Mouse (Mus musculus) mesoderm, embryonic 11.5 days (tissue): ENCODE measurements around the gene Gm45021.

ENCODE experiments used
- DNase-seq: peaks from one replicate; pipeline ENCODE4 v3.0.0-alpha.2; 2012; ENCODE audit warnings: low read depth, low spot score

Gm45021 gene

GRCm38 (mm10) chr6:48572572-48573061, 16.8 kb upstream of the Gm45021 start, which contains the start of gene Rarres2:
Rarres2 (minus strand) TSS chr6:48572789.
- no peak for DNase-seq

- no peak for DNase-seq
These were observed 16.1 kb upstream of the Gm45021 start for GRCm38 (mm10) chr6:48573280-48573679.

GRCm38 (mm10) chr6:48573981-48574380, 15.4 kb upstream of the Gm45021 start:
- no peak for DNase-seq

DNA sequence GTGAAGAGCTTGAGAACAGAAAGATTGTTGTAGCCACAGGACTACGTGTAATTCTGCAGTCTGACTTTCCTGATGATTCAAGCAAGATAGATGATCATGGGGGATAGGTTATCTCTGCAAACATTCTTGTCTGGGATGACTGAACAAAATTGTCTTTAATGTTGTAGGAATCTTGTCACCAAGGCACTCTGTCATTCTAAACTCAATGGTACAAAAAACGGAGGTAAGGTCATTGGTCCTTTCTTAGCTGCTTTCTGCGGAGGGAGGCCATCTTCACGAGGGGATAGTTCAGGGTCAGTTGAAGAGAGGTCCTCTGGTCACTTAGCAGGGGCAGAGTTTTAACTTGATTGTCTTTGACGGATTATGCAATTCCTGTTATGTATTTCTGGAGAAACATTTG, 10.7 kb upstream of the Gm45021 start:
- DNase-seq = no peak

DNA sequence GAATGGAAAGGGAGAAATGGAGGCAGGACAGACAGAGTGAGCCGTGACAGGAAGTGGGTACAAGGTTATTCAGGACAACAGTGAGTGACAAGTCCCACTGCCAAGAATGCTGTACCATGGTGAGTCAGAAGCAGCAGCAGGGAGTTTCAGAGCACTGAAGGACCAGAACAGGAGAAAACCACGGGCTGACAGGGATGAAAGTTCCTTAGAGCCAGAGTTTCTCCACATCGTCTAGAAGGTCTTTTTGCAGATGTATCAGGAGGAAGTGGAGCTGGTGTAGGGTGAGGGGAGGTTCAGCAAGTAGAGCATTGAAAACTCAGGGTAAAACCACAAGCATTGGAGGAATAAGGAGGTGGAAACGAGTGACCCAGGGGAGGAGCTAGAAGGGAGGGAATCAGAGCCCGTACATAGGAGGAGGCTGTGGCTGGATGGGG, 10.2 kb upstream of the Gm45021 start:
- DNase-seq = no peak

DNA sequence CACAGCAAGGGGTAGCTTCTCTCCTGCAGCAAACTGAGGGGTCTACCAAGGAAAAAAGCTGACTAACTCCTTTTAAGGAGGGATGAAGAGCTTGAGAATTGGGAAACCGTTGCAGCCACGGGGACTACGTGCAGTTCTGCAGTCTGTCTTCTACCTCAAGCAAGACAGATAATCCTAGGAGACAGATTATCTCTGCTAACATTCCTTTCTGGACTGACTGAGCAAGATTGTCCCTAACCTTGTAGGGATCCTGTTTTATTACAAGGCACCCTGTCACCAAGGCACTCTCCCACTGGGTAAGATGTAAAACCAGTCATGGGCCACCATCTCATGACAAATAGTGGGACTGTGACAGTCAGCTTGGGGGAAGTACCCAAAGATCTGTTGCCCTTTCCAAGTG, 8.2 kb upstream of the Gm45021 start:
- DNase-seq = no peak

GRCm38 (mm10) chr6:48582037-48582436, 7.4 kb upstream of the Gm45021 start:
- peak; percentile 67 for DNase-seq

DNA sequence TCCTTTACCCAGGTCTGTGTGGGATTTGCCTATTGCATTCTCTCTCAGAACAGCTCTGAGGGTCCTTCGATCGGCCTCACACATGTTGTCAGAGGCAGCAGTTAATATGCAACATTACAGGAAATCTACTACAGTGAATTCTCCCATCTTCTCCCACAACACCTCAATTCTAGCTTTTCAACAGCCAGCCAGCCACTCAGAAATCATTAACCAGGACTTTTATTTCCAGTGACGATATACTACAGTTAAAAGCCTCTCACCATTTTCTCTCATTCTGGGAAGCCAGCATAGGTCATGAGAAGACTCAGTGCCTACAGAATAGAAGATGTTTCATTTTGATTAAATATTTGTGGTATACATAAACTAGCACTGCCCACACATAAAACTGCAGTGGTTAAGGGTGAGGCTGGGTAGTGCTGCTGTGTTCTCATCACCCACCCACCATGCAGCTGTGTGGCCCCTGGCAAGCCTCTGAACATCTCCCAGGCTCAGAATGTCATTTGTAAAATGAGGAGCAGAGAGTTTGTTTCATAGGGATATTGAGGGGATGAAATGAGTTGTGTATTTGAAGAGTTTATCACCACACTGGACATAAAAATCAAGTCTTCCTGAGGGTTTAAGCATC, 1.9 kb downstream of the Gm45021 start:
- DNase-seq = no peak

- DNase-seq = no peak
These were observed 2.5 kb downstream of the Gm45021 start for GRCm38 (mm10) chr6:48591871-48592270.

- peak; percentile 90 for DNase-seq
These were observed 4.0 kb downstream of the Gm45021 start, which contains the start of the genes Repin1 and Gm44965 for GRCm38 (mm10) chr6:48593158-48594042. Repin1 (plus strand) TSS chr6:48593883. Gm44965 (plus strand) TSS chr6:48593941.

GRCm38 (mm10) chr6:48594043-48594738, 4.8 kb downstream of the Gm45021 start:
- DNase-seq = peak; percentile 79

DNA sequence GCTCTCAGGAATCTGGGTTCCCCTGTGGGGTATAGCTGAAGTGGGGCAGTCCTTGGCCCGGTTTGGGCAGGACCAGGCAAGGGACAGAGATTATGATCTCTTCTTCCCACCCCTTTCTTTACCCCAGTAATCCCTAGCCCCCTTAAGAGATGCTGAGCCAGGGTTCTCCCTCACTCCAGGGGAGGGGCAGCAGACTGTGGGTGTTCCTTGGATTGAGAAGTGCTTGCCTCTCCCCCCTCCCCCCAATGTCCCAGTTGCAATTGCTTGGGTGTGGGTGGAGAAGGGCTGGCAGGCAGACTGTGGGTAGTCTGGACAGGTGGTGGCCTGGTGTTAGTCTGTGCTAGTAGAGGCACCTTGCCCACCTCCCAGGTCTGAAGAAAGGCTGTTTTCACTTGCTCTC, 5.9 kb downstream of the Gm45021 start:
- no peak for DNase-seq

DNA sequence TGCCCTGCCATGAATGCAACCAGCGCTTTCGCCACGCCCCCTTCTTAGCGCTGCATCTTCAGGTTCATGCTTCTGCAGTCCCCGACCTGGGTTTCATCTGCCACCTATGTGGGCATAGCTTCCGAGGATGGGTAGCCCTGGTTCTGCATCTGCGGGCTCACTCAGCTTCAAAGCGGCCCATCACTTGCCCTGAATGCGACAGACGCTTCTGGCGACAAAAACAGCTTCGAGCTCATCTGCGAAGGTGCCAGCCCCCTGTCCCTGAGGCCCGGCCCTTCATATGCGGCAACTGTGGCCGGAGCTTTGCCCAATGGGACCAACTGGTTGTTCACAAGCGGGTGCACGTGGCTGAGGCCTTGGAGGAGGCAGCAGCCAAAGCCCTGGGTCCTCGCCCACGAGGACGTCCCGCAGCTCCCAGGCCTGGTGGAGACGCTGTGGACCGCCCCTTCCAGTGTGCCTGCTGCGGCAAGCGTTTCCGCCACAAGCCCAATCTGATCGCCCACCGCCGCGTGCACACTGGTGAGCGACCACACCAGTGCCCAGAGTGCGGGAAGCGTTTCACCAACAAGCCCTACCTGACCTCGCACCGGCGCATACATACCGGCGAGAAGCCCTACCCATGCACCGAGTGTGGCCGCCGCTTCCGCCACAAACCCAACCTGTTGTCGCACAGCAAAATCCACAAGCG, 7.3 kb downstream of the Gm45021 start:
- no peak for DNase-seq

GRCm38 (mm10) chr6:48597233-48597625, 7.8 kb downstream of the Gm45021 start:
- DNase-seq = no peak

DNA sequence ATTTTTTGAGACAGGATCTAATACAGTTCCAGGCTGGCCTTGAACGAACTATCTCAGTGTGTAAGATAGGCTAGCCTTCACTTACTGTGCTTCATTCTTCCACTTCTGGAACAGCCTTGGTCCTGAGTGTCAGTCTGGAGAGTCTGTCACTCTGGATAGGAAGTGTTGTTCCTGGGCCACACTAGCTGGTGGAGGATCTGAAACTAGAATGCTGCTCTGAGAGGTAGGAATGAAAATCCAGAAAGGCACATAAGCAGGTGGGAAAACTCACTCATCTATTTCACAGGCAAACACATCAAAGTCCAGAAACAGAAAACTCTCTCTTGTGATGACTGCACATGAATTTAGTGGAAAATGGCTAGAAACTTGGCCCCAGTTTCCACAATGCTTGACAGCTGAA, 11.2 kb downstream of the Gm45021 start:
- DNase-seq = no peak

DNA sequence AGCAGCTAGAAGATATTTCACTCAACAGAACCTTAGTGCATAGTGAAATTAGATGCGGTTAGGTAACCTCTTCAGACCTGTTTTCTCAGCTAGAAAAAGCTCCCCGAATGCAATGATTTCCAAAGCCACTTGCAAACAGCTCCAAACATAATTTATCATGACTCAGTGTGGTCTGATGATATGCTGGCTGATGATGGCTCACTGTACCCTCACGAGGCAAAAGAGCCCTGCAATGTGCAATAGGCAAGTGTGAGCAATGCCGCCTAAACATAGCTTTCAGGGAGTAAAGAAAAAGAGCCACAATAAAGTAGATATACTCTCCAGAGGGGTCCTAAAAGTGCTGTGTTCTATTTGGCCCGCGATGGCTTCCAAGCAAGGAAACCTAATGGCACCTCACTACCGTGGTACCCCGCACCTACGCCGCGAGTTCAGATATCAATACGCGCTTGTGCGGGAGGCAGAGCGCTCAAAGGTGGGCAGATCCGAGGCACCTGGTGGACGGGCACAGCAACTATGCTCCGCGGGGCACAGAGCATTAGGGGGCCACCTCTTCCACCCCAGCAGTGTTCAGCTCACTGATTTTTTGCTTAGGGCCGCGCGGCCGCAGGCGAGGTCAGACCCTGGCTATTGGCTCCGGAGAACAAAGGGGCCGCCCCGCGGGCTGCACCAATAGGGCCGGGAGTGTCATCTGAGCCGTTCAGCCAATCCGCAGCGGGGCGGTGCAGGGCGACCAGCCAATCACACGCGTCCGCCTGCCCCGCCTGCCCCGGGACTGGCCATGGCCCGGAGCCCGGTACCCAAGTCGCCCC, 12.1 kb downstream of the Gm45021 start, which contains the start of gene Zfp775:
Gene Zfp775 (plus strand): TSS at position 793 of the 809 bp plus-strand sequence.
- peak; percentile 95 for DNase-seq

DNA sequence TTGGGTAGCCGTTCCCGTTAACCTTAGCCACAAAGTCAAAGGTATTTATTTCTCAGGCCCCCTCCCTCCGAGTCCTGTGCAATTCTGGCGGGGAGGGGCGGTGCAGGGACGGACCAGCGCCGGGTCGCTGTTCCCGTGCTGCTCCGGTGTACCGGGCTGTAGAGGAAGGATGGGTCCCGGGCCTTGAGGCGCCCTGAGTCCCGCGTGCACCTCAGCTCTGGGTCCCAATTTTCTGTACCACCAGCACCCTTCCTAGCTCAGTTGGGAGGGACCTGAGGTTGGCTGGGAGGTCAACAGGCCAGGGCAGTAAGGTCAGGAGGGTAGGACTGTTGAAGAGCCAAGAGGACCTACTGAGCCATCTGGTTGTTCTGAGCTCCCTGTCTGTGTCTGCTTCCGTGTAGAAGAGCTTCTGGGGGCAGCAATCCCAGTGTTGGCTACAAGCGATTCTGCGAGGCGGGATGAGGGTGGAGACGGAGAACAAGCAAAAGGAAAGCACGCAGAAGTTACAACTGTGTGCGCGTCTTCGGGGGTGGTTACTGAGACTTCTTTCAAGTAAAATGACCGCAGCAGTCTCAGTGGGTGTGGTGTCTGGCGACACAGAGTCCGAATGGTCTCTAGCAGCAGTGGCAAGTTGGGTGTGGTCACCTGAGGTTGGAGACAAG, 12.8 kb downstream of the Gm45021 start:
- peak; percentile 50 for DNase-seq

DNA sequence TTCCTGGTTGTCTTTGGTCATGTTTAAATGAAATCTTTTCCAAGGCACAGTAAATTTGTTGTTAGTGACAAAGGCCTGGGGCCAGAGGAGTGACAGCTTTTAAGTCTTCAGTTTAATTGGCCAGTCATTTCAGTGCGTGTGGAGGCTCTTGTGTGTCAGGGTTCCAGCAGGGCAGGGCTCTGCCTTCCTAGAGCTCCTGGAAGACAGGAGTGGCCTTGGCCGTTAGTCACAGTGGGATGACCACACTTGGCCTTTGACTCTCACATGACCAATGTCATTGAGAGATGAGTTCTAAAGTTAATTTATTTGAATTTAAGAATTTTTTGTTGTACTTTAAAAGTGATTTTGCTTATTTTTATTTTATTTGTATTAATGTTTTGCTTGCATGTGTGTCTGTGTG, 18.7 kb downstream of the Gm45021 start:
- no peak for DNase-seq

GRCm38 (mm10) chr6:48609512-48609911, 20.1 kb downstream of the Gm45021 start:
- DNase-seq = no peak

- no peak for DNase-seq
These were observed 21.2 kb downstream of the Gm45021 start for GRCm38 (mm10) chr6:48610657-48611056.
